Comparison of ENCODE assay signal across 8 mouse cellular contexts in the genomic region with DNA sequence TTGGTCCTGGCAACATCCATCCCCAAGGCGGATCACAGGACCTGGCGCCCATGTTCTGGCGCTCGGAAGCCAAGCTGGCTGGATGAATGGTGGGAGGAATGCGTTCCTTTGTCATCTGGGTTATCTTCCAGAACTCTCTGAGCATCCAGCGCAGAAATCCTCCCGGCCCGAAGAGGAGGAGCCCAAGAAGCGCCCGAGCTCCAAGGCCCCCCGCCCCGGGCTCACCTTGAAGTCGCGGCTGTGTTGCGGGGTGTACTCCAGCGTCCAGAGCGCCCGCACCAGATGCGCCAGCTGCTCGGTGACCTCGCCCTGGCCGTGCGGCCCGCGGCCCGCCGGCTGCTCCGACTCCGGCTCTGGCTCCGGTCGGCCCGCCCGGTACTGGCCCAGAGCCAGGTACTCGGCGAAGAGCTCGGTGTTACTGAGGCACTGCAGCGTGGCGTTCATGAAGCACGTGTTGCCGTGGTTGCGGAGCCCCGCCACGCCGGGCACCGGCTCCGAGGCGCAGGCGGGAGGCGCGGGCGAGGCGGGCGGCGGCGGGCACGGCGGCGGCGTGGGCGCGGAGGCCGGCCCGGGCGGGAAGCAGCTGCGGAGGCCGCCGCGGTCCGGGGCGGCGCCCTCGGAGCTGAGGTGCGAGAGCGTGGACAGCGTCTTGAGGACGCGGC. TPM values are rescaled to one million over a fixed set of nuclear protein-coding genes. Genes with fewer than 3 reads are reported as not detected.
A peak's percentile ranks its signal among the peaks of the same experiment; 100 is the strongest.
DNase-seq lines count a peak whose midpoint lies in the region; ATAC-seq and TF ChIP-seq lines count a peak whose summit lies in the region.
"Had no signal": no experiment of that assay in that cellular context is flagged by ENCODE, and none has a peak within 500 bp of the region (broad histone marks: within the 10 kb centered on the region; RNA-seq: fewer than 3 reads in every experiment).

No protein-coding gene starts in this region.

- peak overlapping the region; percentile 79 for H3K4me2 ChIP-seq in hindbrain, embryonic 16.5 days (ENCODE audit: low read length)

- no peaks in the 10 kb centered on the region for H3K9me3 ChIP-seq in hindbrain, embryonic 16.5 days (ENCODE audit: control insufficient read depth, low read length)

- peak; percentile 22 for ATAC-seq in activated CD4-positive, CD25-positive, alpha-beta regulatory T cell, adult 4 months
- peak; percentile 21 for ATAC-seq in hindbrain, embryonic 16.5 days
- peak; percentile 5; the same call in 1 of the 2 replicates for ATAC-seq in megakaryocyte progenitor cell, adult 5-6 weeks (replicated peaks; ENCODE audit: poor library complexity)

- H3K9ac ChIP-seq in hindbrain, embryonic 16.5 days (ENCODE audit: low read depth, low read length), result peak overlapping the region; percentile 82

- H3K36me3 ChIP-seq in hindbrain, embryonic 16.5 days (ENCODE audit: control insufficient read depth, insufficient read depth, low read length), result no peaks in the 10 kb centered on the region

- no peaks in the 10 kb centered on the region for H3K27me3 ChIP-seq in hindbrain, embryonic 16.5 days (replicated peaks; ENCODE audit: control insufficient read depth, insufficient read depth, low read length)

- H3K4me3 ChIP-seq in gastrocnemius, adult 2 months, result peak overlapping the region; percentile 93
- peak overlapping the region; percentile 95 for H3K4me3 ChIP-seq in hindbrain, embryonic 16.5 days (ENCODE audit: low read length)

- WGBS in hindbrain, embryonic 16.5 days, result under 1% methylated on average over 68 of the region's 77 CpGs

- no peak for TF ChIP-seq CTCF in gastrocnemius, adult 2 months (IDR thresholded peaks at IDR 0.05)

- intact Hi-C loops in gastrocnemius, adult 2 months (cut with DNase I), result no loop called here
- intact Hi-C loops in left cerebral cortex, postnatal 25 days (cut with DNase I), result no loop called here

- H3K27ac ChIP-seq in gastrocnemius, adult 2 months, result peak overlapping the region; percentile 91
- H3K27ac ChIP-seq in hindbrain, embryonic 16.5 days (ENCODE audit: low read depth, low read length), result peak overlapping the region; percentile 97

- peaks cover 26% of the 10 kb centered on the region for H3K4me1 ChIP-seq in hindbrain, embryonic 16.5 days (ENCODE audit: control insufficient read depth, insufficient read depth, low read depth, low read length)

- peak; percentile 70 to 74 for DNase-seq in cerebellum, postnatal 14 days
- DNase-seq in gastrocnemius, adult 2 months, result peak; percentile 79
- peak; percentile 46 to 47 for DNase-seq in left cerebral cortex, postnatal 25 days (ENCODE audit: low spot score in 2 of 2)
- DNase-seq in right cerebral cortex, postnatal 36 days (ENCODE audit: low spot score in 2 of 2), result peak; percentile 23 to 32

RNA-seq across cellular contexts. Expression of gene Usp31, which starts 0.5 kb away (rescaled TPM):
- 1 to 10 TPM; 1.7 to 3.5 TPM for polyA plus RNA-seq in activated CD4-positive, CD25-positive, alpha-beta regulatory T cell, adult 4 months (2017; shearing (Covaris generic))
- 1 to 10 TPM; 7.7 to 8.6 TPM for total RNA-seq in gastrocnemius, adult 2 months (2021)
- 3.0 and 3.4 TPM in 2 replicates for polyA plus RNA-seq in hindbrain, embryonic 16.5 days (2015; fragmentation: Nextera tagmentation; extraction: Ambion mirVana)
- 10 to 100 TPM; 76.3 to 78.6 TPM for total RNA-seq in left cerebral cortex, postnatal 25 days (2021)
- total RNA-seq in megakaryocyte progenitor cell, adult 5-6 weeks (2015), result 10.9 and 11.4 TPM in 2 replicates
- 7.7 and 7.9 TPM in 2 replicates for total RNA-seq in megakaryocyte progenitor cell, adult 5-6 weeks (2017)

RNA-seq across cellular contexts. Expression of gene Scnn1g, which starts 27.7 kb away (rescaled TPM):
- polyA plus RNA-seq in activated CD4-positive, CD25-positive, alpha-beta regulatory T cell, adult 4 months (2017; shearing (Covaris generic)), result not detected
- total RNA-seq in gastrocnemius, adult 2 months (2021), result not detected
- 0.11 TPM in 1 of 2 replicates, not detected in the other for polyA plus RNA-seq in hindbrain, embryonic 16.5 days (2015; fragmentation: Nextera tagmentation; extraction: Ambion mirVana)
- not detected for total RNA-seq in left cerebral cortex, postnatal 25 days (2021)
- total RNA-seq in megakaryocyte progenitor cell, adult 5-6 weeks (2015), result not detected in 2 replicates
- not detected in 2 replicates for total RNA-seq in megakaryocyte progenitor cell, adult 5-6 weeks (2017)
- total RNA-seq: neutrophil, adult 5-6 weeks had no signal

Comparison
In these comparisons a context has a peak if more than half of its experiments do, and no peak if none do; other contexts are left out.
1. Peak in every context shown above with its lines: DNase-seq, ATAC-seq, H3K4me3 ChIP-seq and H3K27ac ChIP-seq.
2. DNase-seq: peak in every context shown above with its lines; median percentile 79 in gastrocnemius, adult 2 months; 72 in cerebellum, postnatal 14 days; 46 in left cerebral cortex, postnatal 25 days; 28 in right cerebral cortex, postnatal 36 days.
3. RNA of gene Usp31, which starts 0.5 kb away (total RNA-seq): 76.3 to 78.6 TPM in left cerebral cortex, postnatal 25 days; 7.7 to 11.4 TPM in megakaryocyte progenitor cell, adult 5-6 weeks and 7.7 to 8.6 TPM in gastrocnemius, adult 2 months; every median in the first group is over 4 times any median in the second.